Mouse (Mus musculus) heart, postnatal 0 days (tissue): ENCODE results near the gene Eef1a1. TPM values are rescaled to one million over a fixed set of nuclear protein-coding genes. Genes with fewer than 3 reads are reported as not detected.

Experiments used
- ATAC-seq: fragments of 200-750 bp; cut with Nextera tagmentation; 2 replicates; pipeline ENCODE4 v1.8.0; 2017; ENCODE audit warnings: low read depth, moderate number of reproducible peaks, moderate library complexity; ENCODE audit not compliant: insufficient read depth
- DNase-seq: peaks from one replicate; pipeline ENCODE4 v3.0.0-alpha.2; 2016; ENCODE audit warnings: low spot score
- H3K27ac ChIP-seq: fragments of 300-500 bp; sonication (generic); 2 replicates; pipeline ENCODE4 v1.5.1; 2014; ENCODE audit warnings: low read depth, mild to moderate bottlenecking
- H3K27me3 ChIP-seq: fragments of 300-500 bp; sonication (generic); 2 replicates; pipeline ENCODE4 v1.6.1; 2014; ENCODE audit warnings: low read length, mixed read lengths; ENCODE audit not compliant: control insufficient read depth, insufficient read depth
- H3K36me3 ChIP-seq: fragments of 300-500 bp; sonication (generic); replicated peaks from 2 replicates; pipeline ENCODE4 v1.6.1; 2014; ENCODE audit warnings: low read length, mixed read lengths; ENCODE audit not compliant: control insufficient read depth, insufficient read depth
- H3K4me1 ChIP-seq: fragments of 300-500 bp; sonication (generic); 2 replicates; pipeline ENCODE4 v1.6.1; 2014; ENCODE audit warnings: antibody characterized with exemption; ENCODE audit not compliant: control insufficient read depth, insufficient read depth
- H3K4me2 ChIP-seq: fragments of 300-500 bp; sonication (generic); 2 replicates; pipeline ENCODE4 v1.6.1; 2014; ENCODE audit warnings: low read depth, mild to moderate bottlenecking, low read length, moderate library complexity
- H3K4me3 ChIP-seq: fragments of 300-500 bp; sonication (generic); 2 replicates; pipeline ENCODE4 v1.5.1; 2014; ENCODE audit warnings: low read depth, low read length
- H3K9ac ChIP-seq: fragments of 300-500 bp; sonication (generic); replicated peaks from 2 replicates; pipeline ENCODE4 v1.6.1; 2014; ENCODE audit warnings: low read depth, low read length, mixed read lengths
- H3K9me3 ChIP-seq: fragments of 300-500 bp; sonication (generic); replicated peaks from 2 replicates; pipeline ENCODE4 v1.6.1; 2016; ENCODE audit warnings: low read length; ENCODE audit not compliant: control insufficient read depth
- CTCF ChIP-seq: IDR thresholded peaks from 2 replicates; pipeline ENCODE4 v1.5.1; 2016; ENCODE audit warnings: antibody characterized with exemption, control low read depth, low read depth
- EP300 ChIP-seq: IDR thresholded peaks from 2 replicates; pipeline ENCODE4 v1.6.1; 2016; ENCODE audit warnings: antibody characterized with exemption, low read depth
- WGBS: fragments of 180-500 bp; shearing (Covaris S2); extraction: QIAGEN DNeasy Blood & Tissue Kit; methylation state at CpG from one replicate; pipeline ENCODE4 v1.1.7; 2014; 5-methylcytosine and 5-hydroxymethylcytosine counted together
- polyA plus RNA-seq: library from polyadenylated mRNA; unstranded; fragments of >200 nt; fragmentation: Nextera tagmentation; extraction: Ambion mirVana; gene quantifications from 2 replicates; pipeline ENCODE4 v1.2.1, GENCODE M21; 2015
- total RNA-seq: library from RNA; depleted of rRNA; stranded (reverse); fragments of >200 nt; gene quantifications from 2 replicates; pipeline ENCODE4 v1.2.3, GENCODE M21; 2014; ENCODE audit warnings: low replicate concordance

Eef1a1 gene
- total and polyA plus RNA-seq, 2 experiments from 2014 or later = 2,146 to 7,051 TPM

DNA sequence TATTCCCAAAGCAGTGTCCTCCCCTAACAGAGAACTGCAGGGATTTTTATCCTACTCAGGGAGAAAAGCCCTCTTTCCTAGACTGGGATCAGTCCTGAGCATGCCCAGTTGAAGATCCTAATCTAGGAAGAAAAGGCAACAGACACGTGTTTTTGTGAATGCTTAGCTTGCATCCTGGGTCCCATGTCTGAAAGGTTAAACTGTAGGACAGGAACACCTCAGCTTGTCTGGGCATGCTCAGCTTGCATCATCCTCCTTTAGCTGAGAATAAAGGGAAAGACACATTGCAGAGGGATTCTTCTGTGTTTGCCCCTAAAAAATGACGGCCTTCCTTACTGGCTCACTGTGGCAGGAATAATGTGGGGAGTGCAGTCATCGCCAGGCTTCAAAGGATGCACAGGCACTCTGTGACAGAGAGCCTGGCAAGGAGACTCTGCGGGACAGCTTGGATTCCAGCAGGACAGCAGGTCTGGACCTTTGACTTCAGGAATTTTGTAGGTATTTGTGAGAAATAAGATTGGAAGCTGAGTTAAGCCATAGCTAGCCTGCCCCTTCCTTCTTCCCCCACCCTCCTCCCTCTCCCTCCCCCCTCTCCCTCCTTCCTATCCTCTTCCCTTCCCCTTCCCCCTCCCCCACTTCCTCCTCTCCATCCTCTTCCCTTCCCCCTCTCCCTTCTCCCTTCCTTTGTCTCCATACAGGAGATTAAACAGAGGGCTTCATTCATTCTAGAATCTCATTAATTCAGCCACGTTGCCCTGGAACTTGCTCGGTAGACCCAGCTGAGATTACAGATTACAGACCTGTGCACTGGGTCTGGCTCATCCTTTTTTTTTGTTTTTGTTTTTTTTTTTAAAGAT, 14.5 kb upstream of the Eef1a1 start:
- Histone ChIP-seq H3K9me3 (no peaks in the 10 kb centered on the region), H3K9ac (no peak overlapping the region), H3K27ac (no peak overlapping the region), H3K36me3 (no peaks in the 10 kb centered on the region), H3K27me3 (no peaks in the 10 kb centered on the region), H3K4me2 (no peak overlapping the region), H3K4me1 (peaks cover 7% of the 10 kb centered on the region), H3K4me3 (no peak overlapping the region)
- WGBS = 39% methylated on average over 6 of the region's 6 CpGs
- ATAC-seq = no peak
- TF ChIP-seq CTCF = no peak
- TF ChIP-seq EP300 = no peak
- DNase-seq = no peak

DNA sequence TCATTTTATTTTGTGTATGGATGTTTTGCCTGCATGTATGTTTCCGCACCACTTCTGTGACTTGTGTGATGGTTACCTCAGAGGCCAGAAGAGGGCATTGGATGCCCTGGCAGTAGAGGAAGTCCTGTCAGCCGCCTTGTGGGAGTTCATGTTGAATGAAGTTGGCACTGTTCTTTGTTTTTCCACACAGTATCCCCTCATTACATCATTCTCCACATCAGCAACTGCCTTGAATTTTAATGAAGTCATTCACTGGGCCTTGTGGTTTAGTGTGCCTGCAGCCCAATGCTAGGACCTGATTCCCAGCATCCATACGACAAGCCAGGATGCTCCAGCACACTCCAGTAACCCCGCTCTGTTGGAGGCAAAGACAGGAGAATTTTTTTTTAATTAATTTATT, 12.3 kb upstream of the Eef1a1 start:
- WGBS = 79% methylated on average over 4 of the region's 4 CpGs
- ATAC-seq = no peak
- no peaks in the 10 kb centered on the region for H3K27me3 ChIP-seq

DNA sequence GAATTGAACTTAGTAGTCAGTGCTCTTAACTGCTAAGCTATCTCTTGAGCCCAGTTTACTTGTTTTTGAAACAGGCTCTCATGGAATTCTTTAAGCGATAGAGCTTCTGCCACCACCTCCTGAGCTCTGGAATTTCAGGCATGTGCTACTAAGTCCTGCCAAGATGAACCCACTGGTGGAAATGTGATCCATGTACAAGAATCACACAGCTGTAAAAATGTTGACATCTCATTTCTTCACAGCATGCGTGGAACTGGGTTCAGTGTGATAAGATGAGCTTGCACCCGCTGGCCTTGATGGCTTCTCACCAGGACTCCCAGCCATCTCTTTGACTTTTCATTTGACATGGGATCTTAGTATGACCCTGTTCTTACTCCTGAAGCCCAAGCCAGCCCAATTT, 11.4 kb upstream of the Eef1a1 start:
- no peak overlapping the region for H3K4me3 ChIP-seq
- peak overlapping the region; percentile 58 for H3K27ac ChIP-seq
- TF ChIP-seq CTCF = no peak
- TF ChIP-seq EP300 = peak; percentile 28; the same call in 1 of the 2 replicates
- WGBS = 20% methylated on average over 3 of the region's 3 CpGs
- no peaks in the 10 kb centered on the region for H3K9me3 ChIP-seq
- H3K4me2 ChIP-seq = no peak overlapping the region
- H3K36me3 ChIP-seq = no peaks in the 10 kb centered on the region
- H3K9ac ChIP-seq = no peak overlapping the region
- DNase-seq (no peak), ATAC-seq (peak; percentile 61)
- H3K27me3 ChIP-seq = no peaks in the 10 kb centered on the region
- peaks cover 7% of the 10 kb centered on the region for H3K4me1 ChIP-seq

More for the DNA sequence above, 12.3 kb upstream of the Eef1a1 start:
- no peak overlapping the region for H3K27ac ChIP-seq
- TF ChIP-seq EP300 = no peak
- peak; percentile 28 for TF ChIP-seq CTCF
- H3K9ac ChIP-seq = no peak overlapping the region
- peaks cover 7% of the 10 kb centered on the region for H3K4me1 ChIP-seq
- H3K4me3 ChIP-seq = no peak overlapping the region
- H3K4me2 ChIP-seq = no peak overlapping the region
- no peaks in the 10 kb centered on the region for H3K36me3 ChIP-seq
- DNase-seq = no peak
- H3K9me3 ChIP-seq = no peaks in the 10 kb centered on the region

DNA sequence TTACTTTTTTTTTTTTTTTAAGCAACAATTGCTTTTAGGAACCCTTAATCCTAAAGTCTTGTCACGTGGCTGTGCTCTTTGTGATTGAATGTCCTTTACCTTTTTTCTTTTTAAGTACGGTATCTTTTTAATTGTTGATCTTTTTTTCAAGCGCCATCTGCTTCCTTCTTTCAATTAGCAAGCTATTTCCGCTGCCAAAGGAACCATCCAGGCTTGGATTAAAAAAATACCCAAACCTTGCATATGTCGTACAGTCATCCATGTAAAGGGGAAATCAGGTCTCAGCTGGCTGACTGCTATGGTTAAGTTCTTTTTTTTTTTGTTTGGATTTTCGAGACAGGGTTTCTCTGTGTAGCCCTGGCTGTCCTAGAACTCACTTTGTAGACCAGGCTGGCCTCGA, 4.2 kb upstream of the Eef1a1 start:
- Histone ChIP-seq H3K4me2 (no peak overlapping the region), H3K4me1 (no peaks in the 10 kb centered on the region), H3K9me3 (no peaks in the 10 kb centered on the region), H3K27me3 (no peaks in the 10 kb centered on the region), H3K36me3 (no peaks in the 10 kb centered on the region), H3K27ac (no peak overlapping the region), H3K9ac (no peak overlapping the region), H3K4me3 (no peak overlapping the region)
- 83% methylated on average over 7 of the region's 7 CpGs for WGBS
- TF ChIP-seq EP300 = no peak
- TF ChIP-seq CTCF = no peak
- no peak for ATAC-seq
- DNase-seq = no peak

DNA sequence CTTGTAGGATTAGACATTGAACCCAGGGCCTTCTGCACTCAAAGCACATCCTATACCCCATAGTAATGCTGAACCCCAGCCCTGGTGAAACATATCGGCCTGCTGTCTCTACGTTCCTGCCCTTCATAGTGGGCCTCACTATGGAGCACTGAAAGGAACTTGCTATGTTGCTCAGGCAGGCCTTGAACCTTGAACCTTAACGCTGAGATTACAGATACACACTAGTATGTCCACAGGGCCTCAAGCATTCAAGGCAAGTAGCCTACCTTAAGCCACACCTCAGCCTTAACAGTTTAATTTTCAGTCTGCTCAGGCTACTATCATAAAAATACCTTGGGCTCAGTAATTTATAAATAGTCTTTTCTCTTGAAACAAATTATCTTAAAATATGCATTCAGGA, 3.3 kb upstream of the Eef1a1 start:
- 91% methylated on average over 3 of the region's 3 CpGs for whole genome bisulfite sequencing
- Histone ChIP-seq H3K36me3 (no peaks in the 10 kb centered on the region), H3K27ac (no peak overlapping the region), H3K9me3 (no peaks in the 10 kb centered on the region), H3K4me1 (no peaks in the 10 kb centered on the region), H3K4me3 (no peak overlapping the region), H3K27me3 (no peaks in the 10 kb centered on the region), H3K9ac (no peak overlapping the region), H3K4me2 (no peak overlapping the region)
- DNase-seq (no peak), ATAC-seq (no peak)
- no peak for TF ChIP-seq CTCF
- no peak for TF ChIP-seq EP300
